23 mouse cellular contexts compared by ENCODE assay signal in genomic region chr1:106183701-106184100, GRCm38 (mm10).
"Had no signal": no experiment of that assay in that cellular context is flagged by ENCODE, and none has a peak within 500 bp of the region (broad histone marks: within the 10 kb centered on the region; RNA-seq: fewer than 3 reads in every experiment).

No protein-coding gene starts in this region.

- H3K4me2 ChIP-seq: hindbrain, embryonic 13.5 days; hindbrain, embryonic 15.5 days; kidney, embryonic 15.5 days; limb, embryonic 12.5 days; liver, embryonic 11.5 days; liver, embryonic 13.5 days; liver, embryonic 15.5 days had no signal

- H3K27me3 ChIP-seq: hindbrain, embryonic 13.5 days; hindbrain, embryonic 15.5 days; kidney, embryonic 15.5 days; limb, embryonic 12.5 days; liver, embryonic 13.5 days; liver, embryonic 15.5 days had no signal

- H3K27ac ChIP-seq: heart, adult 2 months; hindbrain, embryonic 13.5 days; hindbrain, embryonic 15.5 days; hindbrain, postnatal 0 days; kidney, embryonic 15.5 days; kidney, postnatal 0 days; left cerebral cortex, adult 2 months; limb, embryonic 10.5 days; limb, embryonic 12.5 days; liver, embryonic 13.5 days; liver, embryonic 15.5 days had no signal

- H3K4me1 ChIP-seq: hindbrain, embryonic 15.5 days; liver, embryonic 13.5 days; liver, embryonic 15.5 days had no signal

- ATAC-seq: forebrain, postnatal 0 days; hindbrain, postnatal 0 days; intestine, embryonic 16.5 days had no signal

- H3K36me3 ChIP-seq: hindbrain, embryonic 13.5 days; hindbrain, embryonic 15.5 days; kidney, embryonic 15.5 days; limb, embryonic 10.5 days; limb, embryonic 12.5 days; liver, embryonic 13.5 days; liver, embryonic 15.5 days had no signal

- H3K9ac ChIP-seq: forebrain, postnatal 0 days; hindbrain, embryonic 13.5 days; hindbrain, embryonic 15.5 days; kidney, embryonic 15.5 days; limb, embryonic 12.5 days; liver, embryonic 13.5 days; liver, embryonic 15.5 days had no signal

- H3K9me3 ChIP-seq: hindbrain, embryonic 13.5 days; hindbrain, embryonic 15.5 days; kidney, embryonic 15.5 days; limb, embryonic 10.5 days; limb, embryonic 12.5 days; liver, embryonic 13.5 days; liver, embryonic 15.5 days had no signal

- DNase-seq: forebrain, postnatal 0 days; gastrocnemius, postnatal 14 days; gastrocnemius, postnatal 36 days; heart, adult 2 months; heart, postnatal 14 days; kidney, adult 11 months; kidney, adult 2 months; kidney, adult 9 months; kidney, postnatal 14 days; kidney, postnatal 36 days; liver; liver, embryonic 13.5 days had no signal

- H3K4me3 ChIP-seq: heart, adult 2 months; hindbrain, embryonic 13.5 days; hindbrain, embryonic 15.5 days; kidney, embryonic 15.5 days; left cerebral cortex, adult 2 months; limb, embryonic 10.5 days; limb, embryonic 12.5 days; liver, embryonic 13.5 days; liver, embryonic 15.5 days had no signal
